In genomic region chr1:58503134-58503533, GRCm38 (mm10) we compare ENCODE assay signal across 10 mouse cellular contexts. TPM values are rescaled to one million over a fixed set of nuclear protein-coding genes. Genes with fewer than 3 reads are reported as not detected.
DNase-seq lines count a peak whose midpoint lies in the region; ATAC-seq and TF ChIP-seq lines count a peak whose summit lies in the region.
"Had no signal": no experiment of that assay in that cellular context is flagged by ENCODE, and none has a peak within 500 bp of the region (broad histone marks: within the 10 kb centered on the region; RNA-seq: fewer than 3 reads in every experiment).

No protein-coding gene starts in this region.

- TF ChIP-seq CTCF in forebrain, postnatal 0 days (IDR thresholded peaks at IDR 0.05; ENCODE audit: low read depth), result no peak
- no peak for TF ChIP-seq CTCF in stomach, postnatal 0 days (IDR thresholded peaks at IDR 0.05; ENCODE audit: low read depth)

- H3K27me3 ChIP-seq in forebrain, embryonic 11.5 days (ENCODE audit: control insufficient read depth, insufficient read depth, low read length), result no peaks in the 10 kb centered on the region
- no peaks in the 10 kb centered on the region for H3K27me3 ChIP-seq in forebrain, postnatal 0 days (ENCODE audit: insufficient read depth, low read length)
- H3K27me3 ChIP-seq in stomach, embryonic 15.5 days (replicated peaks), result no peaks in the 10 kb centered on the region
- no peaks in the 10 kb centered on the region for H3K27me3 ChIP-seq in stomach, postnatal 0 days (ENCODE audit: control insufficient read depth, insufficient read depth, low read length)
- no peaks in the 10 kb centered on the region for H3K27me3 ChIP-seq in liver, embryonic 12.5 days (replicated peaks)
- H3K27me3 ChIP-seq in stomach, embryonic 16.5 days (ENCODE audit: control insufficient read depth, insufficient read depth, low read length), result no peaks in the 10 kb centered on the region

- no peak for ATAC-seq in forebrain, embryonic 11.5 days (replicated peaks; ENCODE audit: low FRiP score)
- no peak for ATAC-seq in forebrain, postnatal 0 days
- ATAC-seq in stomach, embryonic 15.5 days (ENCODE audit: insufficient read depth, low FRiP score, low read depth), result peak; percentile 47; the same call in 1 of the 2 replicates
- ATAC-seq in stomach, postnatal 0 days (ENCODE audit: low FRiP score, low TSS enrichment), result no peak
- ATAC-seq in liver, embryonic 12.5 days, result peak; percentile 85
- ATAC-seq in stomach, embryonic 16.5 days (ENCODE audit: insufficient read depth, low FRiP score), result no peak

- DNase-seq in forebrain, embryonic 11.5 days (ENCODE audit: low spot score), result no peak
- no peak for DNase-seq in forebrain, postnatal 0 days
- no peak for DNase-seq in stomach, postnatal 0 days (ENCODE audit: low spot score)
- DNase-seq in testis, postnatal 14 days (ENCODE audit: low spot score), result no peak
- DNase-seq in ovary, postnatal 36 days (ENCODE audit: low spot score), result no peak
- DNase-seq: adrenal gland, postnatal 25 days; kidney, postnatal 25 days had no signal

- peak overlapping the region; percentile 86; the same call in 1 of the 2 replicates for H3K4me3 ChIP-seq in forebrain, embryonic 11.5 days (ENCODE audit: low read depth, low read length)
- no peak overlapping the region for H3K4me3 ChIP-seq in forebrain, postnatal 0 days (ENCODE audit: low read depth, low read length)
- H3K4me3 ChIP-seq in stomach, embryonic 15.5 days (replicated peaks), result no peak overlapping the region; the same call in 1 of the 2 replicates
- H3K4me3 ChIP-seq in stomach, postnatal 0 days (ENCODE audit: low read depth, low read length), result no peak overlapping the region
- H3K4me3 ChIP-seq in liver, embryonic 12.5 days, result peak overlapping the region; percentile 99
- peak overlapping the region; percentile 78; the same call in 1 of the 2 replicates for H3K4me3 ChIP-seq in stomach, embryonic 16.5 days (replicated peaks; ENCODE audit: low read length)

- TF ChIP-seq EP300 in stomach, postnatal 0 days (optimal IDR thresholded peaks at IDR 0.05), result no peak

- H3K4me2 ChIP-seq in forebrain, embryonic 11.5 days (ENCODE audit: low read depth, low read length, severe bottlenecking), result peak overlapping the region; percentile 67; the same call in 1 of the 2 replicates
- H3K4me2 ChIP-seq in forebrain, postnatal 0 days (ENCODE audit: low read depth), result no peak overlapping the region
- H3K4me2 ChIP-seq in stomach, embryonic 15.5 days, result no peak overlapping the region
- no peak overlapping the region for H3K4me2 ChIP-seq in stomach, postnatal 0 days (replicated peaks; ENCODE audit: low read depth)
- peak overlapping the region; percentile 75 for H3K4me2 ChIP-seq in liver, embryonic 12.5 days
- H3K4me2 ChIP-seq in stomach, embryonic 16.5 days (ENCODE audit: low read depth, low read length), result 0 out of 2 replicates have a peak overlapping the region, but pooled peaks have one; percentile 83

- H3K27ac ChIP-seq in forebrain, embryonic 11.5 days (ENCODE audit: low read depth, low read length), result no peak overlapping the region
- no peak overlapping the region for H3K27ac ChIP-seq in forebrain, postnatal 0 days (ENCODE audit: low read depth, low read length)
- no peak overlapping the region for H3K27ac ChIP-seq in stomach, embryonic 15.5 days
- no peak overlapping the region for H3K27ac ChIP-seq in stomach, postnatal 0 days (replicated peaks)
- H3K27ac ChIP-seq in liver, embryonic 12.5 days, result peak overlapping the region; percentile 94
- H3K27ac ChIP-seq in stomach, embryonic 16.5 days (ENCODE audit: low read length), result no peak overlapping the region

- H3K9me3 ChIP-seq in forebrain, embryonic 11.5 days (ENCODE audit: control insufficient read depth, low read length), result peaks cover 13% of the 10 kb centered on the region
- peaks cover 4% of the 10 kb centered on the region; the same call in 1 of the 2 replicates for H3K9me3 ChIP-seq in forebrain, postnatal 0 days (ENCODE audit: low read length)
- H3K9me3 ChIP-seq in stomach, embryonic 15.5 days, result peaks cover 9% of the 10 kb centered on the region; the same call in 1 of the 2 replicates
- H3K9me3 ChIP-seq in stomach, postnatal 0 days (ENCODE audit: control insufficient read depth, low read length), result peaks cover 12% of the 10 kb centered on the region
- peaks cover 26% of the 10 kb centered on the region for H3K9me3 ChIP-seq in liver, embryonic 12.5 days (replicated peaks)
- peaks cover 19% of the 10 kb centered on the region for H3K9me3 ChIP-seq in stomach, embryonic 16.5 days (replicated peaks; ENCODE audit: control insufficient read depth, low read length)

- peaks cover 7% of the 10 kb centered on the region for H3K36me3 ChIP-seq in forebrain, embryonic 11.5 days (ENCODE audit: control insufficient read depth, insufficient read depth, low read length)
- H3K36me3 ChIP-seq in forebrain, postnatal 0 days (ENCODE audit: insufficient read depth), result peaks cover 16% of the 10 kb centered on the region
- H3K36me3 ChIP-seq in stomach, embryonic 15.5 days, result peaks cover 17% of the 10 kb centered on the region
- H3K36me3 ChIP-seq in stomach, postnatal 0 days (ENCODE audit: control insufficient read depth, insufficient read depth, low read length), result peaks cover 3% of the 10 kb centered on the region; the same call in 1 of the 2 replicates
- peaks cover 59% of the 10 kb centered on the region for H3K36me3 ChIP-seq in liver, embryonic 12.5 days
- H3K36me3 ChIP-seq in stomach, embryonic 16.5 days (ENCODE audit: control insufficient read depth, insufficient read depth, low read length), result peaks cover 15% of the 10 kb centered on the region

- H3K9ac ChIP-seq in forebrain, embryonic 11.5 days (ENCODE audit: low read length), result no peak overlapping the region
- no peak overlapping the region for H3K9ac ChIP-seq in forebrain, postnatal 0 days
- no peak overlapping the region for H3K9ac ChIP-seq in stomach, embryonic 15.5 days
- H3K9ac ChIP-seq in stomach, postnatal 0 days (ENCODE audit: low read length), result no peak overlapping the region
- peak overlapping the region; percentile 97 for H3K9ac ChIP-seq in liver, embryonic 12.5 days
- H3K9ac ChIP-seq in stomach, embryonic 16.5 days (ENCODE audit: low read length), result no peak overlapping the region

- H3K4me1 ChIP-seq in forebrain, embryonic 11.5 days (replicated peaks; ENCODE audit: control insufficient read depth, insufficient read depth, low read length), result no peaks in the 10 kb centered on the region; the same call in 1 of the 2 replicates
- H3K4me1 ChIP-seq in forebrain, postnatal 0 days (ENCODE audit: insufficient read depth), result peaks cover 15% of the 10 kb centered on the region
- no peaks in the 10 kb centered on the region for H3K4me1 ChIP-seq in stomach, embryonic 15.5 days
- H3K4me1 ChIP-seq in stomach, postnatal 0 days (replicated peaks; ENCODE audit: control insufficient read depth, insufficient read depth), result peaks cover 9% of the 10 kb centered on the region; the same call in 1 of the 2 replicates
- peaks cover 32% of the 10 kb centered on the region for H3K4me1 ChIP-seq in liver, embryonic 12.5 days
- H3K4me1 ChIP-seq in stomach, embryonic 16.5 days (ENCODE audit: control insufficient read depth, insufficient read depth, low read length), result peaks cover 13% of the 10 kb centered on the region

RNA-seq across cellular contexts. Expression of gene Orc2, which starts 1.8 kb away (rescaled TPM):
- polyA plus RNA-seq in forebrain, embryonic 11.5 days (2014; fragmentation: Nextera tagmentation; extraction: Ambion mirVana), result 46.7 and 54.0 TPM in 2 replicates
- 24.1 and 68.5 TPM in 2 replicates for total RNA-seq in forebrain, postnatal 0 days (2014; rRNA removed)
- 17.0 and 21.6 TPM in 2 replicates for polyA plus RNA-seq in forebrain, postnatal 0 days (2015; fragmentation: Nextera tagmentation; extraction: Ambion mirVana)
- polyA plus RNA-seq in stomach, embryonic 15.5 days (2015; fragmentation: Nextera tagmentation; extraction: Ambion mirVana), result 23.3 and 27.8 TPM in 2 replicates
- 10.6 and 11.6 TPM in 2 replicates for polyA plus RNA-seq in stomach, postnatal 0 days (2015; fragmentation: Nextera tagmentation; extraction: Ambion mirVana)
- polyA plus RNA-seq in liver, embryonic 12.5 days (2016; fragmentation: Nextera tagmentation; extraction: Ambion mirVana), result 55.9 and 62.2 TPM in 2 replicates
- polyA plus RNA-seq in stomach, embryonic 16.5 days (2015; fragmentation: Nextera tagmentation; extraction: Ambion mirVana), result 21.5 and 23.2 TPM in 2 replicates

RNA-seq across cellular contexts. Expression of gene Ppil3, which starts 57.8 kb away (rescaled TPM):
- polyA plus RNA-seq in forebrain, embryonic 11.5 days (2014; fragmentation: Nextera tagmentation; extraction: Ambion mirVana), result 53.8 and 53.9 TPM in 2 replicates
- total RNA-seq in forebrain, postnatal 0 days (2014; rRNA removed), result 29.0 and 48.5 TPM in 2 replicates
- polyA plus RNA-seq in forebrain, postnatal 0 days (2015; fragmentation: Nextera tagmentation; extraction: Ambion mirVana), result 53.5 and 55.4 TPM in 2 replicates
- polyA plus RNA-seq in stomach, embryonic 15.5 days (2015; fragmentation: Nextera tagmentation; extraction: Ambion mirVana), result 49.1 and 49.4 TPM in 2 replicates
- 29.3 and 32.8 TPM in 2 replicates for polyA plus RNA-seq in stomach, postnatal 0 days (2015; fragmentation: Nextera tagmentation; extraction: Ambion mirVana)
- polyA plus RNA-seq in liver, embryonic 12.5 days (2016; fragmentation: Nextera tagmentation; extraction: Ambion mirVana), result 34.0 and 39.9 TPM in 2 replicates
- 46.2 and 52.5 TPM in 2 replicates for polyA plus RNA-seq in stomach, embryonic 16.5 days (2015; fragmentation: Nextera tagmentation; extraction: Ambion mirVana)

RNA-seq across cellular contexts. Expression of gene Nif3l1, which starts 58.2 kb away (rescaled TPM):
- polyA plus RNA-seq in forebrain, embryonic 11.5 days (2014; fragmentation: Nextera tagmentation; extraction: Ambion mirVana), result 64.6 and 66.6 TPM in 2 replicates
- 41.6 and 46.8 TPM in 2 replicates for total RNA-seq in forebrain, postnatal 0 days (2014; rRNA removed)
- 41.5 and 48.5 TPM in 2 replicates for polyA plus RNA-seq in forebrain, postnatal 0 days (2015; fragmentation: Nextera tagmentation; extraction: Ambion mirVana)
- 36.8 and 40.0 TPM in 2 replicates for polyA plus RNA-seq in stomach, embryonic 15.5 days (2015; fragmentation: Nextera tagmentation; extraction: Ambion mirVana)
- polyA plus RNA-seq in stomach, postnatal 0 days (2015; fragmentation: Nextera tagmentation; extraction: Ambion mirVana), result 20.9 and 23.7 TPM in 2 replicates
- 25.2 TPM in 2 replicates for polyA plus RNA-seq in liver, embryonic 12.5 days (2016; fragmentation: Nextera tagmentation; extraction: Ambion mirVana)
- 36.2 and 43.9 TPM in 2 replicates for polyA plus RNA-seq in stomach, embryonic 16.5 days (2015; fragmentation: Nextera tagmentation; extraction: Ambion mirVana)

Comparison
In these comparisons a context has a peak if more than half of its experiments do, and no peak if none do; other contexts are left out.
1. ATAC-seq: peak in stomach, embryonic 15.5 days (single experiment) and liver, embryonic 12.5 days (single experiment); none in forebrain, embryonic 11.5 days (single experiment), forebrain, postnatal 0 days (single experiment), stomach, postnatal 0 days (single experiment) and stomach, embryonic 16.5 days (single experiment).
2. H3K4me2 ChIP-seq: peak in forebrain, embryonic 11.5 days (single experiment), liver, embryonic 12.5 days (single experiment) and stomach, embryonic 16.5 days (single experiment); none in forebrain, postnatal 0 days (single experiment), stomach, embryonic 15.5 days (single experiment) and stomach, postnatal 0 days (single experiment).
3. H3K4me3 ChIP-seq: peak in forebrain, embryonic 11.5 days (single experiment), liver, embryonic 12.5 days (single experiment) and stomach, embryonic 16.5 days (single experiment); none in forebrain, postnatal 0 days (single experiment), stomach, embryonic 15.5 days (single experiment) and stomach, postnatal 0 days (single experiment).